Mouse (Mus musculus) CD4-positive helper T cell, adult 2 months (primary cell): ENCODE data around the gene Gm10840.
A peak's percentile ranks its signal among the peaks of the same experiment; 100 is the strongest.

Source experiments
- DNase-seq: peaks from one replicate; pipeline ENCODE4 v3.0.0-alpha.2; 2012; ENCODE audit warnings: low read depth, missing footprints, low spot score

Gm10840 gene

GRCm38 (mm10) chr11:106195341-106195740, 34.7 kb downstream of the Gm10840 start:
- no peak for DNase-seq

GRCm38 (mm10) chr11:106198277-106198676, 37.6 kb downstream of the Gm10840 start:
- no peak for DNase-seq

GRCm38 (mm10) chr11:106199997-106200396, 39.3 kb downstream of the Gm10840 start:
- DNase-seq: peak; percentile 46

- peak; percentile 69 for DNase-seq
Measured at GRCm38 (mm10) chr11:106200756-106201155, 40.1 kb downstream of the Gm10840 start.

GRCm38 (mm10) chr11:106201337-106202122, 40.9 kb downstream of the Gm10840 start:
- peak; percentile 75 for DNase-seq

- DNase-seq: peak; percentile 70
Measured at GRCm38 (mm10) chr11:106202123-106202465, 41.4 kb downstream of the Gm10840 start, which contains the start of gene Strada. Gene Strada (minus strand): TSS chr11:106202168.
